Mouse (Mus musculus) CH12.LX (cell line): ENCODE data around the gene Ap1g2. TPM values are rescaled to one million over a fixed set of nuclear protein-coding genes. Genes with fewer than 3 reads are reported as not detected.

Experiments used
- DNase-seq: peaks from one replicate; pipeline ENCODE4 v3.0.0-alpha.2; 2013; ENCODE audit errors: extremely low read depth
- H3K27ac ChIP-seq: 2 replicates; pipeline ENCODE4 v1.5.1; 2012; ENCODE audit warnings: low read depth, mild to moderate bottlenecking, control low read depth, moderate library complexity; ENCODE audit not compliant: insufficient read depth
- H3K27me3 ChIP-seq: replicated peaks from 2 replicates; pipeline ENCODE3; 2012; ENCODE audit warnings: inconsistent platforms
- H3K36me3 ChIP-seq, 2 experiments: replicated peaks in 1 of 2; 2 replicates each; pipeline versions ENCODE3 to v1.6.1; 2012; ENCODE audit warnings: inconsistent platforms in 1 of 2, low read length in 1 of 2, mild to moderate bottlenecking in 1 of 2, mixed read lengths in 1 of 2, moderate library complexity in 1 of 2; ENCODE audit not compliant: control insufficient read depth in 1 of 2, insufficient read depth in 1 of 2
- H3K4me1 ChIP-seq, 2 experiments: 2 replicates each; pipeline ENCODE4 v1.6.1; 2012; ENCODE audit warnings: inconsistent platforms in 1 of 2, moderate library complexity in 1 of 2; ENCODE audit not compliant: insufficient read depth in 2 of 2, control insufficient read depth in 1 of 2
- H3K4me2 ChIP-seq: 2 replicates; pipeline ENCODE4 v1.6.1; 2012; ENCODE audit warnings: low read depth, mild to moderate bottlenecking, control low read depth; ENCODE audit not compliant: poor library complexity, insufficient read depth, severe bottlenecking
- H3K4me3 ChIP-seq, 3 experiments: fragments of 150-350 bp in 1 of 3; sonication (generic) in 1 of 3; replicated peaks in 1 of 3; 2 replicates each; pipeline versions ENCODE3 to v1.5.1; 2011 to 2012; ENCODE audit warnings: low read depth in 2 of 3, low read length in 2 of 3, mild to moderate bottlenecking in 2 of 3, moderate library complexity in 2 of 3, control low read depth in 1 of 3, improper control_type of control experiment in 1 of 3, inconsistent platforms in 1 of 3, mixed read lengths in 1 of 3; ENCODE audit not compliant: poor library complexity in 1 of 3
- H3K79me2 ChIP-seq: replicated peaks from 2 replicates; pipeline ENCODE4 v1.6.1; 2012; ENCODE audit warnings: mild to moderate bottlenecking, moderate library complexity; ENCODE audit not compliant: control insufficient read depth, poor library complexity, insufficient read depth, severe bottlenecking; ENCODE audit errors: extremely low read depth
- H3K9ac ChIP-seq: 2 replicates; pipeline ENCODE4 v1.6.1; 2012; ENCODE audit warnings: low read depth, mild to moderate bottlenecking, control low read depth, moderate library complexity; ENCODE audit not compliant: insufficient read depth
- H3K9me3 ChIP-seq: replicated peaks from 2 replicates; pipeline ENCODE3; 2012; ENCODE audit warnings: low read length, inconsistent platforms, mixed read lengths
- BHLHE40 ChIP-seq: IDR thresholded peaks from 2 replicates; pipeline ENCODE4 v1.6.1; 2011; ENCODE audit warnings: mild to moderate bottlenecking, low read depth, low read length, improper control_type of control experiment
- CHD1 ChIP-seq: IDR thresholded peaks from 2 replicates; pipeline ENCODE4 v1.6.1; 2012; ENCODE audit warnings: low read depth, low read length, improper control_type of control experiment, inconsistent platforms
- ELF1 ChIP-seq: IDR thresholded peaks from 2 replicates; pipeline ENCODE4 v1.6.1; 2014; ENCODE audit warnings: low read depth, mild to moderate bottlenecking, inconsistent platforms, low read length, improper control_type of control experiment
- EP300 ChIP-seq: IDR thresholded peaks from 2 replicates; pipeline ENCODE4 v1.6.1; 2011; ENCODE audit warnings: low read length, improper control_type of control experiment
- ETS1 ChIP-seq: conservative IDR thresholded peaks from 2 replicates; pipeline ENCODE4 v1.6.1; 2012; ENCODE audit warnings: low read depth, mild to moderate bottlenecking, inconsistent platforms, low read length, improper control_type of control experiment, moderate library complexity
- GABPA ChIP-seq: IDR thresholded peaks from 2 replicates; pipeline ENCODE4 v1.6.1; 2012; ENCODE audit warnings: low read depth, low read length, improper control_type of control experiment, inconsistent platforms; ENCODE audit not compliant: insufficient replicate concordance
- IRF4 ChIP-seq: IDR thresholded peaks from 2 replicates; pipeline ENCODE4 v1.6.1; 2014; ENCODE audit warnings: low read depth, mild to moderate bottlenecking, inconsistent platforms, low read length, improper control_type of control experiment
- MAZ ChIP-seq: IDR thresholded peaks from 2 replicates; pipeline ENCODE4 v1.6.1; 2012; ENCODE audit warnings: low read depth, mild to moderate bottlenecking, inconsistent platforms, low read length, improper control_type of control experiment, moderate library complexity
- MEF2A ChIP-seq: IDR thresholded peaks from 2 replicates; pipeline ENCODE4 v1.6.1; 2014; ENCODE audit warnings: low read depth, mild to moderate bottlenecking, inconsistent platforms, low read length, improper control_type of control experiment, borderline replicate concordance
- MXI1 ChIP-seq: IDR thresholded peaks from 2 replicates; pipeline ENCODE4 v1.6.1; 2011; ENCODE audit warnings: mild to moderate bottlenecking, low read depth, low read length, improper control_type of control experiment
- MYC ChIP-seq: IDR thresholded peaks from 2 replicates; pipeline ENCODE4 v1.6.1; 2011; ENCODE audit warnings: low read depth, mild to moderate bottlenecking, improper control_type of control experiment, low read length
- NRF1 ChIP-seq: IDR thresholded peaks from 2 replicates; pipeline ENCODE4 v1.6.1; 2014; ENCODE audit warnings: low read depth, mild to moderate bottlenecking, inconsistent platforms, low read length, improper control_type of control experiment, moderate library complexity
- POLR2A ChIP-seq: IDR thresholded peaks from 2 replicates; pipeline ENCODE4 v1.6.1; 2011; ENCODE audit warnings: low read depth, mild to moderate bottlenecking, improper control_type of control experiment, low read length
- POLR2AphosphoS2 ChIP-seq: IDR thresholded peaks from 2 replicates; pipeline ENCODE4 v1.6.1; 2011; ENCODE audit warnings: low read depth, low read length, improper control_type of control experiment
- RAD21 ChIP-seq: IDR thresholded peaks from 2 replicates; pipeline ENCODE4 v1.6.1; 2011; ENCODE audit warnings: low read depth, mild to moderate bottlenecking, low read length, improper control_type of control experiment, moderate library complexity
- RCOR1 ChIP-seq: conservative IDR thresholded peaks from 2 replicates; pipeline ENCODE4 v1.6.1; 2012; ENCODE audit warnings: low read depth, mild to moderate bottlenecking, inconsistent platforms, low read length, improper control_type of control experiment
- TBP ChIP-seq: conservative IDR thresholded peaks from 2 replicates; pipeline ENCODE4 v1.6.1; 2011; ENCODE audit warnings: low read depth, low read length, improper control_type of control experiment
- USF1 ChIP-seq: IDR thresholded peaks from 2 replicates; pipeline ENCODE4 v1.6.1; 2014; ENCODE audit warnings: low read depth, mild to moderate bottlenecking, inconsistent platforms, low read length, improper control_type of control experiment
- ZKSCAN1 ChIP-seq: IDR thresholded peaks from 2 replicates; pipeline ENCODE4 v1.6.1; 2012; ENCODE audit warnings: low read depth, inconsistent platforms, low read length, improper control_type of control experiment, borderline replicate concordance
- dilution Hi-C: fragments of 300-500 bp; cut with MboI; formaldehyde crosslinking; loops from 2 replicates; pipeline ENCODE4 v1.14.3; 2020; ENCODE audit warnings: low sequenced_read_pairs; ENCODE audit not compliant: extremely low pct_unique_long_range_greater_than_20kb, extremely low pct_ligation_motif_present
- in situ Hi-C: fragments of 300-500 bp; cut with MboI; formaldehyde crosslinking; loops from 3 replicates; pipeline ENCODE4 v1.14.3; 2019; ENCODE audit warnings: low sequenced_read_pairs, low pct_ligation_motif_present, low pct_unique_long_range_greater_than_20kb, mixed read lengths
- polyA plus RNA-seq: library from polyadenylated mRNA; unstranded; fragments of >175 nt; gene quantifications from 2 replicates; pipeline ENCODE4 v1.2.1, GENCODE M21; 2012; ENCODE audit warnings: low read depth; ENCODE audit not compliant: insufficient read length
- total RNA-seq, 2 experiments: library from RNA; depleted of rRNA; stranded (reverse); fragments of 300-350 nt in 1 of 2; fragments of >200 nt in 1 of 2; gene quantifications; 2 replicates each; pipeline ENCODE4 v1.2.3; 2012 to 2014

Gene Ap1g2
- total and polyA plus RNA-seq, 3 experiments, result 18.3 to 64.8 (median 28.5) TPM

DNA sequence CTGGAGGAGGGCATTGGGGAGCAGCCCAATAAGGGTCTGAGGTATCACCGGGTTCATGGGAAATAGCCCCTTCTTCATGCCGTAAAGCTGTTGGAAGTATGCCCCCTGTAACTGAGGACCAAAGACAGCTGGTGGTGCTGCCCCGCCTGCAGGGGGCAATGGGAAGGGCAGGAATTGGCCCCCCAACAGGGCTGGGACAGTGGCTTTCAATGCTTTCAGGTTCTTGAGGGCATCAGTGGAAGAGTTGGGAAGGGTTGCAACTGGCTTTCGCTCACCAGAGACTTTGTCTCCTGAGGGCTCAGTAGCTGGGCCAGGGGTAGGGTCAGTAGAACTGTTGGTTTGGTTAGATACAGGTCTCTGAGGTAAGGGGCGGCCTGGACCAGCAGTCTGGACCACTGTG, 43.3 kb downstream of the Ap1g2 start:
- H3K9ac ChIP-seq, result no peak overlapping the region
- no peaks in the 10 kb centered on the region for H3K79me2 ChIP-seq
- in situ Hi-C loops, result no loop called here
- no peak overlapping the region for H3K4me2 ChIP-seq
- peaks cover 5 to 16% of the 10 kb centered on the region in 2 experiments; a peak in 2 of 4 replicates for H3K4me1 ChIP-seq
- H3K36me3 ChIP-seq, result peaks cover 0 to 2% of the 10 kb centered on the region in 2 experiments
- H3K27ac ChIP-seq, result no peak overlapping the region
- no peak for TF ChIP-seq IRF4
- no peak for TF ChIP-seq POLR2A
- no peak for TF ChIP-seq MXI1
- no peak for TF ChIP-seq RAD21
- TF ChIP-seq MEF2A, result no peak
- no peak for TF ChIP-seq POLR2AphosphoS2
- TF ChIP-seq USF1, result no peak
- no peak for TF ChIP-seq RCOR1
- no peak for TF ChIP-seq MYC
- TF ChIP-seq MAZ, result no peak
- no peak for TF ChIP-seq ZKSCAN1
- TF ChIP-seq ETS1, result no peak
- TF ChIP-seq CHD1, result no peak
- dilution Hi-C loops, result no loop called here
- H3K4me3 ChIP-seq, result no peak overlapping the region
- DNase-seq, result no peak
- H3K9me3 ChIP-seq, result no peaks in the 10 kb centered on the region
- peaks cover 6% of the 10 kb centered on the region for H3K27me3 ChIP-seq

DNA sequence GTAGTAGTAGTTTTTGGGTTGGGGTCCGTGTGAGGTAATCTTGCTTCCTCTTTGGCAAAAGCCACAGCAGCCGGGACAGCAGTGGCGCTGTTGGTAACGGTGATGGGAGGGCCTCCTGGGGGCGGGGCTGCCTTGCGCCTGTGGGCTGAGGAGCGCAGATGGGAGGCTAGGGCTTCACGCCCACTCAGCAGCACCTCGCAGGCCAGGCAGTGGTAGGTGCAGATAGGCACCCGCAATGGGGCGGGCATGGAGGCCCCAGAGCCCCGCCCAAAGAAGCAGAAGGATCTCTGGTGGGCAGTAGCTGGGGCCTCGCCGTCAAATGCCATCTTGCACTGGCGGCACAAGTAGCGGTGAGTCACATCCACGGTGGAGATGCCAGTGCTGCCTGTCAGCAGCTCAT, 43.8 kb downstream of the Ap1g2 start:
- no peaks in the 10 kb centered on the region for H3K9me3 ChIP-seq
- H3K4me1 ChIP-seq, result peaks cover 5 to 16% of the 10 kb centered on the region in 2 experiments; a peak in 2 of 4 replicates
- dilution Hi-C loops, result no loop called here
- H3K9ac ChIP-seq, result no peak overlapping the region
- no peak for TF ChIP-seq EP300
- TF ChIP-seq RCOR1, result no peak
- TF ChIP-seq TBP, result no peak
- TF ChIP-seq ETS1, result no peak
- DNase-seq, result no peak
- in situ Hi-C loops, result no loop called here
- H3K79me2 ChIP-seq, result no peaks in the 10 kb centered on the region
- no peak overlapping the region for H3K27ac ChIP-seq
- H3K4me2 ChIP-seq, result no peak overlapping the region
- H3K27me3 ChIP-seq, result peaks cover 7% of the 10 kb centered on the region
- H3K36me3 ChIP-seq, result peaks cover 0 to 2% of the 10 kb centered on the region in 2 experiments
- H3K4me3 ChIP-seq, result no peak overlapping the region

DNA sequence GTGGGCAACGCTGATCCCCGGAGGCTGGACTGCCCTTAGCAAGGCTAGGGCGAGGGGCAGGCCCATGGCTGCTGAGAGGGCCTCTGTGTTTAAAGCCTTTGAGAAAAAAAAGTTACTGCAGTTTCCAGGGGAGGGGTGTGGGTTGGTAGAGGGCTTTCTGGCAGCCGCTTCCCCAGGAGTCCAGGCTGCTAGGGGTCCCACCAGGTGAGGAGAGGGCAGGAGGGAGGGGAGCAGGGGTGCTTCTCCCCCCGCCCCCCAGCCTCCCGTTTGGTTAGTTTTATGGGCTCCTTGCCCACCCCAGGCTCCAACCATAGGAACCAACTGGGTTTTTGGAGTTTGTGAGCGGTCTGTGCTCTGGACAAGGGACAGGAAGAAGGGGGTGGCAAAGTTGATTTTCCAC, 44.5 kb downstream of the Ap1g2 start:
- no peak for DNase-seq
- H3K4me3 ChIP-seq, result no peak overlapping the region
- peaks cover 14% of the 10 kb centered on the region for H3K27me3 ChIP-seq
- no peaks in the 10 kb centered on the region for H3K79me2 ChIP-seq
- no peak overlapping the region for H3K27ac ChIP-seq
- dilution Hi-C loops, result no loop called here
- no peak overlapping the region for H3K4me2 ChIP-seq
- H3K9ac ChIP-seq, result no peak overlapping the region
- peaks cover 0 to 2% of the 10 kb centered on the region in 2 experiments for H3K36me3 ChIP-seq
- in situ Hi-C loops, result no loop called here
- no peaks in the 10 kb centered on the region for H3K9me3 ChIP-seq
- H3K4me1 ChIP-seq, result peaks cover 5 to 16% of the 10 kb centered on the region in 2 experiments; a peak in 2 of 4 replicates
- TF ChIP-seq MXI1 (no peak), NRF1 (no peak), GABPA (no peak), ETS1 (no peak), ELF1 (no peak), BHLHE40 (no peak)
